Mouse (Mus musculus): Measurements from ENCODE around the gene 1700012A03Rik.

The 1700012A03Rik gene

GRCm38 (mm10) chr6:32065789-32066510 is 15.9 kb downstream of the 1700012A03Rik start:
- ChIA-PET POLR2A (no interaction called here), CTCF (no interaction called here)

- ChIA-PET CTCF (no interaction called here), POLR2A (no interaction called here)
Measured at GRCm38 (mm10) chr6:32072161-32072560, 22.1 kb downstream of the 1700012A03Rik start.

GRCm38 (mm10) chr6:32093312-32093711 is 43.3 kb downstream of the 1700012A03Rik start:
- POLR2A ChIA-PET, result interaction anchor here in 1 of 4 experiments (1.0 kb wide), 1 partner anchor 8 kb away, joined by 3 read pairs; no protein-coding TSS in a partner anchor
- CTCF ChIA-PET, result no interaction called here

GRCm38 (mm10) chr6:32105547-32106275 is 55.7 kb downstream of the 1700012A03Rik start:
- POLR2A ChIA-PET, result interaction anchor here in 3 of 4 experiments (0.6 to 1.0 kb wide), 3 partner anchors 16 to 1128 kb away, joined by 3 to 5 read pairs (median 4); no protein-coding TSS in a partner anchor
- CTCF ChIA-PET, result no interaction called here
